Mouse (Mus musculus) limb, embryonic 15.5 days (tissue): ENCODE measurements around the gene Spred2. TPM values are rescaled to one million over a fixed set of nuclear protein-coding genes. Genes with fewer than 3 reads are reported as not detected.

Experiments used
- ATAC-seq: fragments of 200-750 bp; cut with Nextera tagmentation; 2 replicates; pipeline ENCODE4 v1.8.0; 2017; ENCODE audit warnings: low read depth, moderate TSS enrichment; ENCODE audit not compliant: insufficient number of reproducible peaks, low FRiP score, low TSS enrichment
- H3K27ac ChIP-seq: fragments of 300-500 bp; sonication (generic); 2 replicates; pipeline ENCODE4 v1.5.1; 2015; ENCODE audit warnings: moderate library complexity, mild to moderate bottlenecking, inconsistent platforms
- H3K27me3 ChIP-seq: fragments of 300-500 bp; sonication (generic); 2 replicates; pipeline ENCODE4 v1.6.1; 2015; ENCODE audit warnings: inconsistent platforms
- H3K36me3 ChIP-seq: fragments of 300-500 bp; sonication (generic); 2 replicates; pipeline ENCODE4 v1.6.1; 2015; ENCODE audit warnings: inconsistent platforms
- H3K4me1 ChIP-seq: fragments of 300-500 bp; sonication (generic); 2 replicates; pipeline ENCODE4 v1.6.1; 2015; ENCODE audit warnings: inconsistent platforms
- H3K4me2 ChIP-seq: fragments of 300-500 bp; sonication (generic); 2 replicates; pipeline ENCODE4 v1.6.1; 2015; ENCODE audit warnings: mild to moderate bottlenecking, inconsistent platforms
- H3K4me3 ChIP-seq: fragments of 300-500 bp; sonication (generic); 2 replicates; pipeline ENCODE4 v1.5.1; 2015; ENCODE audit warnings: mild to moderate bottlenecking, inconsistent platforms
- H3K9ac ChIP-seq: fragments of 300-500 bp; sonication (generic); 2 replicates; pipeline ENCODE4 v1.6.1; 2015; ENCODE audit warnings: inconsistent platforms
- H3K9me3 ChIP-seq: fragments of 300-500 bp; sonication (generic); 2 replicates; pipeline ENCODE4 v1.6.1; 2016; ENCODE audit warnings: inconsistent platforms
- WGBS: fragments of 180-500 bp; shearing (Covaris S2); methylation state at CpG from one replicate; pipeline ENCODE4 v1.1.7; 2015; 5-methylcytosine and 5-hydroxymethylcytosine counted together
- polyA plus RNA-seq: library from polyadenylated mRNA; unstranded; fragments of >200 nt; fragmentation: Nextera tagmentation; extraction: Ambion mirVana; gene quantifications from 2 replicates; pipeline ENCODE4 v1.2.1, GENCODE M21; 2015

Spred2 gene
- polyA plus RNA-seq, 1 experiment from 2014 or later, result 8.9 TPM

GRCm38 (mm10) chr11:19961766-19962365, 37.7 kb downstream of the Spred2 start:
- WGBS, result 58% methylated on average over 12 of the region's 12 CpGs
- no peaks in the 10 kb centered on the region for H3K9me3 ChIP-seq
- H3K36me3 ChIP-seq, result no peaks in the 10 kb centered on the region
- ATAC-seq, result no peak
- no peak overlapping the region for H3K4me2 ChIP-seq
- peaks cover 48% of the 10 kb centered on the region for H3K4me1 ChIP-seq
- no peak overlapping the region for H3K4me3 ChIP-seq
- H3K27me3 ChIP-seq, result no peaks in the 10 kb centered on the region
- no peak overlapping the region for H3K9ac ChIP-seq
- H3K27ac ChIP-seq, result no peak overlapping the region

GRCm38 (mm10) chr11:19962796-19963195, 38.6 kb downstream of the Spred2 start:
- no peak overlapping the region for H3K27ac ChIP-seq
- WGBS, result 26% methylated on average over 5 of the region's 5 CpGs
- peaks cover 45% of the 10 kb centered on the region for H3K4me1 ChIP-seq
- H3K9me3 ChIP-seq, result no peaks in the 10 kb centered on the region
- no peak overlapping the region for H3K4me2 ChIP-seq
- H3K9ac ChIP-seq, result no peak overlapping the region
- no peak overlapping the region for H3K4me3 ChIP-seq
- H3K27me3 ChIP-seq, result no peaks in the 10 kb centered on the region
- no peak for ATAC-seq
- H3K36me3 ChIP-seq, result no peaks in the 10 kb centered on the region

DNA sequence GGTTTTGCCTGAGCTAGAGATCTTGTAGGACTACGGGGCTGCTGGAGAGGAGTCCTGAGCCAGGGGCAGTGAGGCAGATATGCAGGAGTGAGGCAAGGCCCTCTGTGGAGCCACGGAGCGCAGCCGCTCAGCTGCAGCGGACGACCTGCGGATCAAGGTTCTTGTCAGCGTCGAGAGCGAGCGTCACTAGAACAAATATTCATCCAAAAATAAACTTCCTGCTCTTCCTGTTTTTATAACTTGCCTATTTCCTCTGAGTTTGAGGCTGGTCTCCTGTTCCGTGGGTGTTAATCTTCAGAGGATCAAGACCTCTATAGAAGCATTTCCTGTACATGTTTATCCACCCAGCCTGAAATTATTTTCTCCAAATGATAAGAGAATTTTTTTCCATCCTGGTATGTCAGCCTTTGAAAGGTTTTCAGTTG, 39.6 kb downstream of the Spred2 start:
- H3K4me1 ChIP-seq, result peaks cover 45% of the 10 kb centered on the region
- H3K9me3 ChIP-seq, result no peaks in the 10 kb centered on the region
- H3K27ac ChIP-seq, result peak overlapping the region; percentile 34; the same call in 1 of the 2 replicates
- WGBS, result 57% methylated on average over 12 of the region's 12 CpGs
- H3K36me3 ChIP-seq, result no peaks in the 10 kb centered on the region
- no peak overlapping the region for H3K4me3 ChIP-seq
- ATAC-seq, result no peak
- no peak overlapping the region for H3K9ac ChIP-seq
- H3K4me2 ChIP-seq, result no peak overlapping the region
- H3K27me3 ChIP-seq, result no peaks in the 10 kb centered on the region

- peaks cover 45% of the 10 kb centered on the region for H3K4me1 ChIP-seq
- WGBS, result 73% methylated on average over 5 of the region's 5 CpGs
- H3K4me2 ChIP-seq, result no peak overlapping the region
- no peak for ATAC-seq
- no peak overlapping the region for H3K4me3 ChIP-seq
- no peaks in the 10 kb centered on the region for H3K36me3 ChIP-seq
- H3K9ac ChIP-seq, result no peak overlapping the region
- no peaks in the 10 kb centered on the region for H3K9me3 ChIP-seq
- H3K27ac ChIP-seq, result peak overlapping the region; percentile 28; the same call in 1 of the 2 replicates
- no peaks in the 10 kb centered on the region for H3K27me3 ChIP-seq
These were observed 40.2 kb downstream of the Spred2 start for GRCm38 (mm10) chr11:19964333-19964732.

- H3K4me2 ChIP-seq, result no peak overlapping the region
- H3K4me1 ChIP-seq, result peaks cover 45% of the 10 kb centered on the region
- H3K27me3 ChIP-seq, result no peaks in the 10 kb centered on the region
- 70% methylated on average over 16 of the region's 16 CpGs for WGBS
- no peak for ATAC-seq
- H3K4me3 ChIP-seq, result no peak overlapping the region
- H3K36me3 ChIP-seq, result 0 out of 2 replicates have a peak, but pooled peaks cover 4% of the 10 kb centered on the region
- no peaks in the 10 kb centered on the region for H3K9me3 ChIP-seq
- no peak overlapping the region for H3K9ac ChIP-seq
- H3K27ac ChIP-seq, result peak overlapping the region; percentile 38; the same call in 1 of the 2 replicates
These were observed 40.9 kb downstream of the Spred2 start for GRCm38 (mm10) chr11:19965037-19965611.

GRCm38 (mm10) chr11:19965664-19966063, 41.5 kb downstream of the Spred2 start:
- ATAC-seq, result no peak
- Histone ChIP-seq H3K27ac (no peak overlapping the region), H3K36me3 (0 out of 2 replicates have a peak, but pooled peaks cover 5% of the 10 kb centered on the region), H3K27me3 (no peaks in the 10 kb centered on the region), H3K4me3 (no peak overlapping the region), H3K9ac (no peak overlapping the region), H3K4me1 (peaks cover 42% of the 10 kb centered on the region), H3K9me3 (no peaks in the 10 kb centered on the region), H3K4me2 (no peak overlapping the region)
- WGBS, result 72% methylated on average over 4 of the region's 4 CpGs

DNA sequence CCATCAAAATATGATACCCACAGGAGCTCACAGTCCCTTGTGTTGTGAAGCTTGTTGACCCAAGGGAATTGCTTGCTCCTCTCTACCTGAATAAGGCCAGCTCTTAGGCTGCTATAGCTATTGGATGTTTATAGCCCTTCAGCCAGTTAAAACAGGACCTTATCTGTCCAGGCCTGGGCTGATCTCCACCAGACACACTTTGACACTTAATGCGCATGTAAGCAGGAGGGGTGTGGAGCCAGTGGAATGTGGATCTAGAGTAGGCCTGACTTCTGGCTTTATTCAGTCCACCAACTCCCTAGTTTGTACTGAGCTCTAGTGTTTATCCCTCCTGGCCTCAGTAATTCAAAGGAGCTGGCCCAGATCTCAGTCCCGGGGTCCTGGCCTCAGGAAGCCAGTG, 42.1 kb downstream of the Spred2 start:
- Histone ChIP-seq H3K9me3 (no peaks in the 10 kb centered on the region), H3K9ac (no peak overlapping the region), H3K27me3 (no peaks in the 10 kb centered on the region), H3K4me1 (peaks cover 38% of the 10 kb centered on the region), H3K27ac (no peak overlapping the region), H3K4me2 (no peak overlapping the region), H3K36me3 (0 out of 2 replicates have a peak, but pooled peaks cover 5% of the 10 kb centered on the region), H3K4me3 (no peak overlapping the region)
- 53% methylated on average over 2 of the region's 2 CpGs for WGBS
- ATAC-seq, result no peak

- Histone ChIP-seq H3K4me1 (peaks cover 34% of the 10 kb centered on the region), H3K27me3 (no peaks in the 10 kb centered on the region), H3K4me2 (no peak overlapping the region), H3K9ac (no peak overlapping the region), H3K9me3 (no peaks in the 10 kb centered on the region), H3K4me3 (no peak overlapping the region), H3K27ac (peak overlapping the region; percentile 13; the same call in 1 of the 2 replicates), H3K36me3 (0 out of 2 replicates have a peak, but pooled peaks cover 5% of the 10 kb centered on the region)
- 11% methylated on average over 5 of the region's 5 CpGs for WGBS
- ATAC-seq, result no peak
These were observed 45.4 kb downstream of the Spred2 start for GRCm38 (mm10) chr11:19969584-19969983.

DNA sequence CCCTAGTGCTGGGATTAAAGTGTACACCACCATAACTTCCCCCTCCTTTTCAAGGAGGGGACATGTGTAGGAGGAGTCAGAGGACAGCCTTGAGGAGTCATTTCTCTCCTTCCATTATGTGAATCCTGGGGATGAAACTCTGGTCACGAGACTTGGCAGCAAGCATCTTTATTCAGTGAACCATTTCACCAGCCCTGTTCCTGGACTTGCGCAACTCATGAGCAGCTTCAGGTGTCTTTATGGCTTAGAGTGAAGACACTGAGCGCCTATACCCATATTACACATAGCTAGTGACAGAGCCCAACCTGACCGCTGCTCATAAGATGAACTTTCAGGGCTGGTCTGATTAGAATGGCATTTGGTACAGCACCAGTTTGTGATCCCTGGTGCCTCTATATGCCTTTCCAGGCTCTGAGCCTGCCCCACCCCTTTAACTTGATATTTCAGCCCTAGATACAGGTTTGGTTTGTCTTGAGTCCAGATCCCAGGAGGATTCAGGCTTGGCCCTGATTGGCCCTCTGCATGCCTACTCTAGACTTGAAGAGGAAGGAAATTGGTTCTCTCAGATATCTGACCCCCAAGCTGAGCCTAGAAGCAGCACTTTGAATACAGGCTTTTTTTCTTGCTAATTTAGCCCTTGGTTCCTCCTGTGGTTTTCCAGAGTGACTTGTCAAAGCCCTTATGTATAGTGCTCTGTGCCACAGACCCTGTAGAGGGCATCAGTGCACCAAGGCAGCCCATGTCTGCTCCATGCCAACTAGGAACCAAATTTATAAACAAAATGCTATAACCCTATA, 48.0 kb downstream of the Spred2 start:
- 87% methylated on average over 4 of the region's 4 CpGs for WGBS
- H3K4me2 ChIP-seq, result no peak overlapping the region
- H3K4me1 ChIP-seq, result peaks cover 24% of the 10 kb centered on the region
- no peak overlapping the region for H3K27ac ChIP-seq
- H3K9me3 ChIP-seq, result no peaks in the 10 kb centered on the region
- no peaks in the 10 kb centered on the region for H3K27me3 ChIP-seq
- ATAC-seq, result 0 out of 2 replicates have a peak, but pooled peaks have one; percentile 17
- H3K4me3 ChIP-seq, result no peak overlapping the region
- H3K9ac ChIP-seq, result no peak overlapping the region
- 0 out of 2 replicates have a peak, but pooled peaks cover 5% of the 10 kb centered on the region for H3K36me3 ChIP-seq

- no peaks in the 10 kb centered on the region for H3K27me3 ChIP-seq
- no peak for ATAC-seq
- WGBS, result 39% methylated on average over 7 of the region's 7 CpGs
- H3K27ac ChIP-seq, result 0 out of 2 replicates have a peak overlapping the region, but pooled peaks have one; percentile 17
- H3K4me1 ChIP-seq, result peaks cover 30% of the 10 kb centered on the region
- H3K36me3 ChIP-seq, result 0 out of 2 replicates have a peak, but pooled peaks cover 5% of the 10 kb centered on the region
- no peak overlapping the region for H3K4me3 ChIP-seq
- no peak overlapping the region for H3K9ac ChIP-seq
- H3K9me3 ChIP-seq, result no peaks in the 10 kb centered on the region
- H3K4me2 ChIP-seq, result no peak overlapping the region
These were observed 49.0 kb downstream of the Spred2 start for GRCm38 (mm10) chr11:19973032-19973790.

GRCm38 (mm10) chr11:19976032-19976431, 51.9 kb downstream of the Spred2 start:
- no peak for ATAC-seq
- H3K4me3 ChIP-seq, result no peak overlapping the region
- no peak overlapping the region for H3K27ac ChIP-seq
- H3K4me2 ChIP-seq, result no peak overlapping the region
- 80% methylated on average over 2 of the region's 2 CpGs for WGBS
- H3K9ac ChIP-seq, result no peak overlapping the region
- H3K4me1 ChIP-seq, result peaks cover 47% of the 10 kb centered on the region
- no peaks in the 10 kb centered on the region for H3K36me3 ChIP-seq
- H3K27me3 ChIP-seq, result no peaks in the 10 kb centered on the region
- H3K9me3 ChIP-seq, result no peaks in the 10 kb centered on the region
